Mouse (Mus musculus) ES-CJ7 (cell line): Measurements from ENCODE around the gene Pla2g2e.
A peak's percentile ranks its signal among the peaks of the same experiment; 100 is the strongest.
"Not testable (repeated sequence)": the region's sequence is repeated elsewhere in the genome, so short reads cannot be mapped to it uniquely, and the experiment has no call there.

Experiments
- DNase-seq: peaks from one replicate; pipeline ENCODE4 v3.0.0; 2011; ENCODE audit warnings: low read depth, low spot score

The Pla2g2e gene

DNA sequence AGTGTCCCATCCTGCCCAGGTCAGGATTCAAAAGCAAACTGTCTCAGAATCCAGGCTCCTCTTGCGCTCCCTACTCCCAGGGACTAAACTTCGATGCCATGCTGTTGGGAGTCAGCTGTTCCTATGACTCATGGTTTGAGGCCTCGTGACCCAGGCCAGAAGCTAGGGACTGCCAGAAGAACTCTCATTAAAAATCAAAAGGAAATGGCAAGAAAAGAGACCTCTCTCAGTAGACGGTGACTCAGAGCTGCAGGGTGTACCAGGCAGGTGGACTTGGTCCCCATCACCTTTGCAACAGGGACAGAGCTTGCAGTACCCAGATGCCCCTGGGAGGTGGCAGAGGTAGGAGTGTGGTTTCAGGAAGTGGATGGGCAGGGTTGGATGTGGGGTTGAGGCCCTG lies at the start of gene Pla2g2e:
Pla2g2e (plus strand) TSS at position 212 of the 400 bp plus-strand sequence.
- no peak for DNase-seq

DNA sequence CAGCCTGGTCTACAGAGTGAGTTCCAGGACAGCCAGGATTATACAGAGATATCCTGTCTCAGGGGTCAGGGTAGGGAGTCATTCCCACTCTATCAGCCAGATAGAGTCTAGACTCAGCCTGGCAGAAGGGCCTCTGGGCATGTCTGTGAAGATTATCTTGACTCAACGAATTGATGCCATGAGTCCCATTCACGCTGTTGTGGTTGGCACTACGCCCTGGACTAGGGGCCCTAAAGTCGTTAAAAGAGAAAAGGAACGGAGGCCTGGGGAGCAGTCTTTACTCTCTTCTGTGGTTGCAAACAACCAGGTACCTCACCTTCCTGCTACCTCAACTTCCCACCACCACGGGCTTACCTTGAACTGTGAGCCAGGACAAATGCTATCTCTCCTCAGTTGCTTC lies 37.9 kb upstream of the Pla2g2e start:
- no peak for DNase-seq

DNA sequence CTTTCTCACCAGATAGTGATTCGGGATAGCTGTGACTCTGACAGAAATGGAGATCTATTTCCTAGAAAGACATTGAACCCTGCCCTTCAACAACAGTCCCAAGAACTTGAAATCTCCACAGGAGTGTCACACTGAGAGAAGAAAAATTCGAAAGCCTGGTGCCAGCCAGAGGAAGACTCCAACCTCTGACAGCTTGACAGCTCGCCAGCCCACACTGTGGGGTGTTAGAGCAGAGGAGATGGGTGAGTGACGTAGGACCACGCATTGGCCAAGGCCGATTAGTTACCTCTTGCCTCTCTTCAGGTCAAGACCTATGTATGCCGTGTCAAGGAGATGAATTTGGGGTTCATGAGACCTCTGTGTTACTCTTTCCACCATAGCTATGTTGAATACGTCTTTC lies 37.0 kb upstream of the Pla2g2e start:
- DNase-seq = no peak

DNA sequence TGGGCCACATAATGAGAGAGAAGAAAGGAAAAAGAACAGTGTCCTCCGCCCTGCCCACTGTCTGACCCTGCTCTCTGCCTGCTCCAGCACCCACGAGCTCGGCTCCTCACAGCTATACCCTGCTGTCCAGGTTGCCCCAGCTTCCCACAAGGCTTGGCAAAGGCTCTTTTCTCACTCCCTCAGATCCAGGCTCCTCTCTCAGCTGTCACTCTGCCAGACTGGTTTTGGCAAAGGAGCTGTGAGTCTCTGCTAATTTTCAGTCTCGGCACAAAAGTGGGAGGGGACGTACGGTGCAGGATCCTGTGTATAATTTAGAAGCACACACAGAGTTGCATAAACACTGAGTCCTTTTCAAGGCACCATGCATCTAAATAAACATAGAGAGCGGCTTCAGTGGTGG lies 36.4 kb upstream of the Pla2g2e start:
- no peak for DNase-seq

DNA sequence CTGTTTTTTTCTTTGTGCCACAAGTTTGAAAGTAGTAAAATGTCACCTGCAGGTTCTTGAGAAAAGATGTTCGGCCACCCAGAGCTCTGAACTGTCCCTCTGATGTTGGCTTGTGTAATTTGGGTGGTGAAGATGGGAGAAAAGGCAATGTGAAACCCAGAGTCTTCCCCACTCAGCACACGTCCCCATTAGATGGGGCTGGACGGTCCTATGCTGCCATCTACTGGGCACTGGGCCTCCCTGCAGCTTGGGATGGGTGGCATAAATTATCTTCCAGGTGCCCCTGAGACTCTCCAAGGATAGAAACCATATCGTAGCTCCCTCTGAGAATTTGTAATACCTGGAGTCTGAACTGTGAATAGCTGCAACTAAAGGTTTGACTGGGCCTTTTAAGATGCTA lies 26.3 kb upstream of the Pla2g2e start:
- peak; percentile 68 for DNase-seq

DNA sequence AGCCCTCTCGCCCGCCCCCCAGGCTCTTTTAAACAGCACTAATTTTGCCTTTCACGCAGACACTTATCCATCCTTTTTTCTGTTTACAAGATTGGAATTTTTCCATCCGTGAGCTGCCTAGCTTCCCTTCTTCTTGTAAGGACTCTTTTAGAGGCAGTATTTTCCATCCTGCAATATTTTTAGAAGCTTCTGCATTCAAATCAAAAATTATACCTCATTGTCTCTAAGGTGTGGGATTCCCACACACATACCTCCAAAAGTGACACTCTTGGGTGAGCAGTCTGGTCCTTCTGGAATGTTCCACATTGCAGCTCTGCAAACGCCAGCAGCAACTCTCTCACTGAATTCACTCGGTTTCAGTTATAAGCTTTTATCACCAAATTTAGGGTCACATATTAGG lies 24.8 kb upstream of the Pla2g2e start:
- DNase-seq = no peak

DNA sequence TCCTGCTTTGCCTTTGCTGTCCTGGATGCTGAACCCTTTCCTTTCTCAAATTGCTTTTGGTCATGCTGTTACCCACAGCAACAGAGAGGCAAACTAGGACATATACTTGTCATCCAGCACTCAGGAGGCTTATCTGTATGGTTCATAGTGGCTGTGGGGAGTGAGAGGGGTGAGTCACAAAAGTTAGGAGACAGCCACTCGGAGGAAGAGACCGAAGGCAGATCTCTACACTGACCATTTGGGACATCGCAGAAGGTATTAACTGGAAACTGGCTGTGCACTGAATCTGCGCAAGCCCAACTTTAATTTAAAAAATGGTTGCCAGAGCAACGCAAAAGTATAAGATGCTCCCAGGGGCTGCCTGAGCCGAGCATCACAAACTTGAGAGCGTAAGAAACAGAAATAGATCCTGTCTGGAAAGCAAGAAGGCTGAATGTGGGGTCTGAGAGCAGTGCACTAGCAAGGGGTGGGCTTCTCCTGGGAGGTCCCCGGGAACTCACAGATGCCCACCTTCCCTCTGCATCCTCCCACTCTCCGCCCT lies 22.6 kb upstream of the Pla2g2e start:
- no peak for DNase-seq

DNA sequence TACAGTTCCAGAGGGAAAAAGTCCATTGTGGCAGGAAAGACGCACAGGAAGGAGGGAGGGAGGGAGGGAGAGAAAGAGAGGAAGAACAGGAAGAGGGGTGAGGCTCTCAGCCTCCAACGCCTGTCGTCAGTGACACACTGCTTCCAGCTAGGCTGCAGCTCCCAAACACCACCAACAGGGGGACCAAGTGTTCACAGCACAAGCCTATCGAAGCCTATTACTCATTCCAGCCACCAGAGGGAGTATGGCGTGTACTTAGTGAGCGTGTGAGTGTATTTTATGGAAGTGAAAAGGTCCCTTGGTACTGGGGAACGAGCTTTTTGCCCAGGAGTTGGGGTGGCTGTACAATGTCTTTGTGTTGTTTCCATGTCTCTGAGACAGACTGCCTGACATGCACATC lies 21.3 kb upstream of the Pla2g2e start:
- peak; percentile 95 for DNase-seq

DNA sequence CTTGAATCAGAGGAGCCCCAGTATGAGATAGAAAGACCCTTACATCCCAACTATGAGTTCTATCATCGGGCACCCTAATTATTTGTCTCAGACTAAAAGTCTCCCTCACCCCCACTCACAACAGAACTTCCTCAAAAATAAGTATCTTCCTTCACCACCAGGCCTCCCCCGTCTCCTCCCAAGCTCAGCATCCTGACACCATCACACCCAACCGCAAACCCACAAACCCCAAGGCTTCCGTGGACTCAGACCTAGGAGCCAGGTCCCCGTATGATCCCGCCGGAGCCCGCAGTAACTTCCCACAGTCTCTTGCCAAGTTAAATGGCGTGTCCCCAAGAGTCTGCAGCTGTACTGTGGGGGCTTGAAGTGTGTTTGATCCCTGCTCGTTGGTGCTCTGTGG lies 20.2 kb upstream of the Pla2g2e start:
- peak; percentile 27 for DNase-seq

DNA sequence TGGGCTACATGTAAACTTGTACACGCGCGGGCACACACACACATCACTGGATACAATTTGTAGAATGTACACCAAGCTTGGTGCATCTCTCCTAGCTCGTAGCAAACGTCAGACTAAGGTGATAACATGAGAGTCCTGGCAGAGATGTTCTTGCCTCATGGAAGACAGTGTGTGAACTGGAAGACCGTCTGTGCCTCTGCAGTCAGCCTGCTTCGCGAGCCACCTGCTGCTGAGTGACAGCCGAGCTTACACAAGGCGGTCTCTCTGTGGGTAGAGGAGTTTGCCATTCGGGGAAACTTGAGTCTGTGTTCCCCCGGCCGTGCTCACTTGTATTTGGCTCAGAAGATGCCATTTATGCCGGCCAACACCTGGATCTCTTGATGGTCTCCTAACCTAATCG lies 19.3 kb upstream of the Pla2g2e start:
- DNase-seq = no peak

DNA sequence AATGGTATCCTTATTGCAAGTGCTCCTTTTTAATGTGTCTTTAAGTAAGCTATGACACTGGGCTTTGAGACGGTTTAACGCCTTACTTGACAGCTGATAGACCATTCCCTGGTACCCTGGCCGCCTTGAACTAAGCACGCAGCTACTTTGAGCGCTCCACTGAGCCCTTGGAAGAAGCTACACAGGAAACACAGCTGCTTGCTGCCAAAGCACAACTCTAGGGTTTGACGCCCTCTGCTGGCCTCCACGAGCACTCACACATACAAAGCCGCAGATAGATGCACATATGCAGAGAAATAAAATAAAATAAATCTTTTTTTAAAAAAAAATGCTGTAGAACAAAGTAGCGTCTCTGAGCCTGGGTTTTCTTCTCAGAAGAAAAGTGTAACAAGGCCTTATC lies 18.5 kb upstream of the Pla2g2e start:
- peak; percentile 88 for DNase-seq

DNA sequence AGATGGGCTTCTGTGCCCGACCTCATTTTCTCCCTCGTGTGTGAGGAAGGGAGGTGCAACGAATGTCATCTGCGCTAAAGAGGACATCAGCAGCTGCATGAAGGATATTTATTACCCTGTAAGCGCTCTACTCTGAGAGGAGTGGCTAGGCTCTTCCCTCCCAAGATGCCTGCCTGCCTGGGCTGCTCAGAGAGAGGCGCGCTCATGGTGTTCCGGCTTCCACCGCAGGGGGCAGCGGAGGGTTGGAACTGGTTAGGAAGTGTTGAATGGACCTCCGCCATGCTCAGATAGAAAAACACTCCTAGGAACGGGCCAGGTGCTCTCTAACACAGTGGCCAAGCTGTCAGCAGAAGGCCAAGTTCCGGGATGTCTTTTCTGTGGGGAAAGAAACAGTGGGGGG lies 18.0 kb upstream of the Pla2g2e start:
- peak; percentile 92 for DNase-seq

DNA sequence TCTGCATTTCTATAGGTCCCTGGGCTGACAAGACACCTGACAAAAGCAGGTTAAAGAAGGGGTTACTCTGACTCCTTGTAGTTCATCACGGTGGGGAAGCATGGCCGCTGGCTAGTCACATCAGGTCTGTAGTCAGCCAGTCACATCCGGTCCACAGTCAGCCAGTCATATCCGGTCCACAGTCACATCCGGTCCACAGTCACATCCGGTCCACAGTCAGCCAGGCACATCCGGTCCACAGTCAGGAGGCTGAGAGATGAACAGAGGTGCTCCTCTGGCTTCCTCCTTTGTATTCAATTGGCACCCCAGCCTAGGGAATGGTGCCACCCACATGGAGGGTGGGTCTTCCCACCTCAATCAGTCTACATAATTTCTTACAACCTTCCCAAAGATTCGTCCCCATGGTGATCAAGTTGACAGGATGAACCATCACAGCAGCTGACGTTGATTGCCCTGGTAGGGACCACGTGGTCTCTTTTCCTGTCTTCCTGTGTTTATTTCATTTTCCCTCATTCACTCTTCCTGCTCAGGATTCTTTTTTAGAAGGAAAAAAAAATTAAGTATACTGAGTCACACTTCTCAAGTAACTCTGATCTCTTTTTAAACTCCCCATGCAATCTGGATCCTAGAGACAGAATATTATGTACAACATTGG lies 14.3 kb upstream of the Pla2g2e start, which contains the start of gene Pla2g5:
Pla2g5 (minus strand) TSS at position 139 of the 655 bp plus-strand sequence.
- peak; percentile 92 for DNase-seq

DNA sequence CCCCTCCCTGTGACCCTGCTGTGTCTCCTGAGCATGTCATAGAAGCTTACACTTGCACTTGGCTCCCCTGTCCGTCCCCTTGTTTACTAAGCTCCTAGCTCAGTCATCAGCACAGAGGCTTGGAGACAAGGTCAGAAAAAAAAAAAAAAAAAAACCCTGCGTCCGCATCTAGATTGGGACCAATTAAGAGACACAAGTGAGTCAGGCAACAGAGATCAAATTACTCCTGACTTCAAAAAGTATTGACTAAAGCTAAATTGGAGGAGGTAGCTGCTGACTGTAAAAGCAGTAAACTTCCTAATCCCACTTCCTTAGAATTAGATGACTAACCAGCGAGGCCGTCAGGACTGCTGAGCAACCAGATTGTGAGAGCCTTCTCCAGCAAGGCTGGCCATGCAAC lies 12.7 kb upstream of the Pla2g2e start:
- DNase-seq = no peak

DNA sequence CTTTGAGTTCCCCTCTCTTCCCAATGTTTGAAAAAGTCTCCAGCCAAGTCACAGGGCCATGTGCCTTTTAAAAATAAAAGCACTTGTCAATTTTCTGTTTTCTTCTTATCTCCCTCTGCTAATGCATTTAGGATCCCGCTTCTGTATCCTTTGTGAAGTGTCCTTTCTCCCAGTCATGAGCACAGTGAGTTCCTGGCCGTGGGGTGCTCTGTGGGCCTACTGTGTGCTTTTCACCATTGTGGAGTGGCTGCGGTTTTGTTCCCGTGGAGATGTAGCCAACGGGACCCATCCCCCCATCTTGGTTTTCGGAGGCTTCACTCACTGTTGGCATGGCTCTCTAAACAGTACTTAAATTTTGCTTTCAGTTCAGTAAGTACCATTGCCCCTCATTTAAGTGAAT lies 11.8 kb upstream of the Pla2g2e start:
- no peak for DNase-seq

DNA sequence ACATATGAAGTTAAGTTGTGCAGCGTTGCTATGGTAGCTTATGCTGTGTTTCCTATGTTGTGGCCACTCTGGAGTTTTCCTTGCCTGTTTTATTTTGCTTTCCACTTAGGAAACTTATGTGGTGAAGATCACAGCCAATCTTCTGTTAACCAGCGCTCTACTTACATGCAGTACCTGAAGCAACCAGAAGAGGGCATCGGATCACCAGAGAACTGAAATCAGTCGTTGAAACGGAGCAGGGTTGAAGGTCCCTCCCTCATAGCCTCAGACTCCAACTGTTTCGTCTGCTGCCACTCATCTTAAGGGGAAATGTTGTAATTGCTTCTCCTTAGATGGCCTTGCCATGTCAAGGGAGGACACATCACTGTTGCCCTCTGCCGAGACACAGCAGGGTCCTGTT lies 11.3 kb upstream of the Pla2g2e start:
- DNase-seq = peak; percentile 81

DNA sequence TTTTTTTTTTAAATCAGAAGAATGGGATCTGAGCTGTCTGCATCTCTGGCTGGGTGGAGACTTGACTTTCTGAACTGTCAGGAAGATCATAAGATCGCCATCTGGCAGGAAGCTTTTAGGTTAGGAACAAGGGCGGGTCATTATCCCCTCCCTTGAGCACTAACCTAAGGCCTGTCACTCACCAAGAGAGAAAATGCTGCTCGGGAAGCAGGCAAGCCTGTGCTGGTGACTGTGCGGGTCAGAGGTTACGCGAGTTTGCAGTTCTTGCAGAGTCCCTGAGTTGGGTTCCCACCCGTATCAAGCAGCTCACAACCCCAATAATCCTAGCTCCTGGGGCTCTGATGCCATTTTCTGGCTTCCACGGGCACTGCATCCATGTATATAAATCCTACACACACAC lies 9.1 kb upstream of the Pla2g2e start:
- no peak for DNase-seq

DNA sequence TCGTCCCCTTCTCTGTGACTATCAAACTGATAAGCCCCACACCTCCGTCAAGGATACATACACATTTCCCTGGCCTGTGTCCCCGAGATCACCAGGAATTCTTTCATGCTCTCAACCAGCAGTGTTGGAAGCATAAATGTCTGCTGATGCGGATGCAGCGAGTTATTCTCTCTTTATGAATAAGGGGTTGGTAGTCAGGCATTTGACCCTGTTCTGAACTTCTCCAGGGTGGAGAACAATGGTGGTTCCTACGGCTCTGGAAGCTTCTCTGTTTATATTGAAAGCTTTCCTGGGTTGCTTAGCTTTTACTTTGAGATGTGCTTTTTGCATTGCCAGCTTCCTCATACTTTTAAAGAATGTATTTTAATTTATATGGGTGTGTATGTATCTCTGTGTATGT lies 3.9 kb upstream of the Pla2g2e start, which contains the start of gene Gm13030:
Gm13030 (minus strand) TSS at position 101 of the 400 bp plus-strand sequence.
- DNase-seq = no peak

DNA sequence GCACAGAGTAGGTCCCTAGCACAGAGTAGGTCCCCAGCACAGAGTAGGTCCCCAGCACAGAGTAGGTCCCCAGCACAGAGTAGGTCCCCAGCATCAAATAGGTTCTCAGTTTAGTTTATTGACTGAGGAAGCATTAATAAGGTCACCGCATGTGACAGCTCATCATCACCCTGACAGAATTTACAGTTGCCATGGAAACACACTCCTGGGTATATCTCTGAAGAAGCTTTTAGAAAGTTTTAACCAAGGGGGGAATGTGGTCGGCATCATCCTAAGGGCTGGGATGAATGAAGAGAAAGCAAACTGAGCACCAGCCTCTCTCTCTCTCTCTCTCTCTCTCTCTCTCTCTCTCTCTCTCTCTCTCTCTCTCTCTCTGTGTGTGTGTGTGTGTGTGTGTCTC lies 2.5 kb upstream of the Pla2g2e start:
- DNase-seq = not testable (repeated sequence)

DNA sequence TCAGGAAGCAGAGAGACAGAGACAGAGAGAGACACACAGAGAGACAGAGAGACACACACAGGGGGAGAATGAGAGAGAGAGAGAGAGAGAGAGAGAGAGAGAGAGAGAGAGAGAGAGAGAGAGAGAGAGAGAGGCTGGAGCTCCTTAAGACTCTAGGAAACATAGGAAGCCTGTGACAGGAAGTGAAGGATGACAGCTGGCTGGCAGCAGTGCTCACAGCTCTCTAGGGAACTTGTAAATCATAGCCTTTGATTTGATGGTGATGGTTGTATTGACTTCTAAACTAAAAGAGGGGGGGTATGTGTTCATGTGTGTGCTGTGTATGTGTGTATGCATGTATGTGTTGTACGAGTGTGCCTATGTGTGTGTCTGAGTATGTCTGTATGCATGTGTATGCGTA lies 1.8 kb upstream of the Pla2g2e start:
- no peak for DNase-seq

DNA sequence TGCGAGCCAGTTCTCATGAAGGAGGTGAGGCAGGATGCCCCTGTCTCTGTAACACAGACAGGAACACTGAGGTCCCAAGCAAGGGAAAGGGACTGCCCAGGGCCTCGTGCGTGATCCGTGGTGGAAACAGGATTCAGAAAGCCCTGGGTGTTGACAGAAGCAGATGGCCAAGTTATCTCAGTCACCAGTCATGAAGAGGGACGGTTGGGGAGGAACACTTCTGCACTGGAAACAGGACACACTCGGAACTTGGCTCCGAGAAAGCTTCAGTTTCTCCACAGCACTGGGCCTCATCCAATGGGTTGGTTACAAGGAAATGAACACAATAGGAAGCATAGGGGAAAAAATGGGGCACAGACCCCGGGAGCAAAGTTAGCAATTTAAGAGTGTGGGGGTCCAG lies 1.0 kb downstream of the Pla2g2e start:
- DNase-seq = no peak

DNA sequence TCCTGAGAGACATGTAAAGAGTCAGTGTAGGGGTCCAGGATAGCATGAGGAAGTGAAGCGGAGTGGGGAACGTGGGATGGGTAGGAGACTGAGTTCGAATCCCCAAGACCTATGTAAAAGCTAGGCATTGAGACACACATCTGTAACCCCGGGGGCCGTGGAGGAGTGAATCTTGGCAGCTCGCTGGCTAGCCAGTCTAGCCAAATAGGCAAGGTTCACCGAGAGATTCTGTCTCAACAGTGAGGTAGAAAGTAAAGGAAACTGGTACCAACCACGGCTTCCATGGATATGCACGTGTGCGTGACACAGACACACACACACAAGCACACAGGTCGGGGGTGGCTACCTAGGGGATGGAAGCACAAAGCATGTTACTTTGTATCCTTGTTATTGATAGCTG lies 2.1 kb downstream of the Pla2g2e start:
- DNase-seq = no peak

DNA sequence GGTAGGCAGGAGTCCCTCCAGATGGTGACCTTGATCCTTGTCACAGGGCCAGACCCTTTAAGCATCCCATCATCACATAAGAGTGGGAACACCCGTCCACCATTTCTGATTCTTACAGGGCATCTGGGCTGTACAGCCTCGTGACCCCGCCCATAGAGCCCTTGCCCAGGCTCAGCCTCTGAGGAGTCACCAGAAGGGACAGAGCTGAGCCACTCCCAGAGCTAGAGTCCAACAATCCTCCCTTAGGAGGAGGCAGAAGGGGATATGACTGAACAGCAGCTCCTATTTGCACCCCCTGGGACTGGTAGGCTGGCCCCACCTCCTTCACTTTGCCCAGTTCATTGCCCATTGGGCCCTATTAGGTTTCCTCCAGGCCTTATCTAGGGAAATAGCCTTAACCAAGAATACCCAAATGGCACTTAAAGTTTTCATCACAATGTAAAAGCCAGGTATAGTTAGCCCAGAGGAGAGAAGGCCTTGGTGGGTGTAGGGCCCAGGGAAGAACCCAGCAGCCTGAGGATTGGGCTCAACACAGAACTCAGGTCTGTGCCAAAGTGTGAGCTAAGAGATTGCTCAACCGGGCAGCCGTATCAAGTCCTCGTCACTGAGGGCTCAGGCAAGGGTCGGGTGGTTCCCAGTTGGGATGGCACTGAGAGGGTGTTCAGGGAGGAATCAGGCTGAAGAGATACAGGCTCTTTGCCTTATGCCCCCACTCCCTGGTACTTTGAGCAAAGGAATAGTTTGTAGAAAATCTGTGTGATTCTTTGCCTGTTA lies 3.3 kb downstream of the Pla2g2e start:
- DNase-seq = no peak
